Mouse (Mus musculus) thymus, postnatal 10 days (tissue): ENCODE results near the gene Ccin.
A peak's percentile ranks its signal among the peaks of the same experiment; 100 is the strongest.

Experiments
- DNase-seq, 2 experiments: peaks; one replicate each; pipeline ENCODE4 v3.0.0; 2021; ENCODE audit warnings: low spot score in 2 of 2

Ccin gene

GRCm38 (mm10) chr4:44013391-44014070 is 30.2 kb downstream of the Ccin start:
- DNase-seq: no peak

- DNase-seq: no peak
Measured at GRCm38 (mm10) chr4:44016071-44016470, 32.8 kb downstream of the Ccin start.

- DNase-seq: no peak
Measured at GRCm38 (mm10) chr4:44016791-44017190, 33.5 kb downstream of the Ccin start.

- peak in 1 of 2 experiments; percentile 23 for DNase-seq
Measured at GRCm38 (mm10) chr4:44022323-44022722, 39.0 kb downstream of the Ccin start.

GRCm38 (mm10) chr4:44022766-44023165 is 39.5 kb downstream of the Ccin start:
- DNase-seq: no peak

GRCm38 (mm10) chr4:44023681-44024080 is 40.4 kb downstream of the Ccin start:
- DNase-seq: no peak

GRCm38 (mm10) chr4:44024241-44024640 is 41.0 kb downstream of the Ccin start:
- no peak for DNase-seq

- no peak for DNase-seq
Measured at GRCm38 (mm10) chr4:44025570-44025969, 42.3 kb downstream of the Ccin start.

- DNase-seq: no peak
Measured at GRCm38 (mm10) chr4:44028303-44029135, 45.2 kb downstream of the Ccin start.

GRCm38 (mm10) chr4:44029661-44030066 is 46.4 kb downstream of the Ccin start:
- no peak for DNase-seq

- DNase-seq: no peak
Measured at GRCm38 (mm10) chr4:44031521-44031920, 48.2 kb downstream of the Ccin start.
